Mouse (Mus musculus) kidney, postnatal 14 days (tissue): ENCODE results near the gene Gm21973.

Source experiments
- DNase-seq: peaks from one replicate; pipeline ENCODE4 v3.0.0; 2022; ENCODE audit warnings: mixed read lengths

Gm21973 gene

DNA sequence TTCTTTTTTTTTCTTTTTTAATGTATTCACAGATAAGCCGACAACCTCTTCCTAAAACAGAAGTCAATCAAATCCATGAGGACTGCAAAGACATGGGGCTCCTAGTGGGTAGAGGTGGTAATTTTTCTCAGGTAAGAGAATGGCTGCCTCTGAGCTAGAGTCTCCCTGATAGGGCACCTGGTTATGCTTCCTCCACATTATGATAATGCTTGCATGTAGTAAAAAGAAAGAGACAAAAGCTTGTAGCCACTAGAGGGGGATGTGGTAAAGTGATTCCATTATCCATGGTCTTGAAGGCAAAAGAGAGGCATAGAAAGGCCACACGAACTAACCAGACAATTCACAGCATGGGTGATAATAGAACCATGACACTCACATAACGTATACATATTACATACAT lies 75.2 kb downstream of the Gm21973 start:
- peak; percentile 41 for DNase-seq

DNA sequence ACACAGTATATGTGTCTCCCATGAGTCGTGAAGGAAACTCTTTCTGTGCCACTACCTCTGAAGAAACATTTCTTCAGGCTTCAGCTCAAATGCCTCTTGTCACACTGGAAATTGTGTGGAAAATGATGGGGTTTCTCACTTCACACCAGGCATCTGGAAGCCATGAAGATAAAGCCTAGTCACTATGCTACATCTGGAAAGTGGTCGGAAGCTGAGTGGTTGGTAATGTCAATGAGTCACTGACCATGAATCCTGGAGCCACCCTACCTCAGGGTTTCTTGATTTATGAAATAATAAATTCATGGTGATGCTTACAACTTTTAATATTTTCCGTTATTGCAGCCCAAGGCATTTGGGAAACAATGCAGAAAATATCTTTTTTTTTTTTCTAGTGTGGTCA lies 84.7 kb downstream of the Gm21973 start:
- no peak for DNase-seq

DNA sequence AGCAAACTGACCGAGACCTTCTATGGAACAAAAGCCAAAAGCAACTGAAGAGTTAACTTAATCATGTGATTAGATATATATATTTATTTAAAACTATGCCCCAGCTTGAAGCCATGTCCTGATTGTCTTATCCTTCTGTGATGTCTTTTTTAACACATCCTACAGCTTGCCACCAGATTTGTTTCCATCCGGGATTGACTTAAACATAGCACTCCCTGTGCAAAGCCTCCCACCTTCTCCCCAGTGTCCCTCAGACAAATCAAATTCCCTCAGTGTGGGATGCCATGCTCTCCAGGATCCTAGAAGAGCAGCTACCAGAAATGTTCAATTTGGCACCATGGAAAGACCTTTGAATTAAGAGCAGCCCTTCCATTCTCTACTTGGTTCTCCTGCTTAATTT lies 85.7 kb downstream of the Gm21973 start:
- no peak for DNase-seq

DNA sequence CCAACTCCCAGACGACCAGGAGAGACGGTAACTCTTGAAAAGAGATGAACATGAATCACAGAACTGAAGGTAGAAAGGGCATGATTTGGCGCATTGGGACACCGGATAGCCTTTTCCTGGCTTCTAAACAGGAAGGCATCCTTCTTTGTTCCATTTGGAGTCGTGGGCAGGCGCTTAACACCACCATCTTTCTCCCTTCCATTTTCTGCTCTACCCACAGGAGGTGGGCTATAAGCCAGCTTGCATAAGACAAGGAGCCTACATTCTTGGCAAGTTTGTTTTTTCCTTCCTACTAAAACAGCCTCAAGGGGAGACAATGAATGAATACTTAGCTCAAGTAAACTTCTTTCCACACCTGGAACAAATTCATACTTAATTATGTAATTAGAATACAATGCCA lies 88.5 kb downstream of the Gm21973 start:
- DNase-seq, result no peak

DNA sequence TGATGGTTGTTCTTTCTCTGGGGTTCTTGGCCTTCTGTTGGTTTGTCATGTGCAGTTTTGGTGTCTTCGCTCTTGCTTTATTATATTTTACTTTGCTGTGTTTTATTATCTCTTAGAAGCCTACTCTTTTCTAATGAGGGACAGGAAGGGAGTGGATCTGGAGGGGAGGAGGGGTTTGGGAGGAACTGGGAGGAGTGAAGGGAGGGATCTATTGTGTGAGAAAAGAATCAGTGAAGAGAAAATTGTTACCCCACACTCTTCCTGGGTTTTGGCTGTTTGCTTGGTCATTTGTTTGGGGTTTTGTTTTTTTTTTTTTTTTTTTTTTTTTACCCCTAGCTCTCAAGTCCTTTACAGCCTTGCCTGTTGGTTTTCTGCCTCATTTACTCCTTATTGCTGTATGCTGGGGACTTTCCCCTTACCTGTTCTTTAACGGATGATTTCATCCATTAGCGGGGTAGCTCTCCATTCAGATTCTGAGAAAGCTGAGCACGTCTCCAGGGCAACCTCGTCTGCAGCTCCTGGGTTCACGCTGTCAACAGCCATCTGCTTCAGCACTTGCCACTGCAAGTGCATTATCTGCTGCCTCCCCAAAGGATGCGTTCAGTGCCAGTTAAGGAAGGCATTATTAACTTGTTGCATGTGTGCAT lies 96.1 kb downstream of the Gm21973 start:
- no peak for DNase-seq

GRCm38 (mm10) chr15:10421785-10422144 lies 96.6 kb downstream of the Gm21973 start:
- no peak for DNase-seq
